Mouse (Mus musculus): ENCODE measurements around the gene Zfyve1. TPM values are rescaled to one million over a fixed set of nuclear protein-coding genes. Genes with fewer than 3 reads are reported as not detected.
A peak's percentile ranks its signal among the peaks of the same experiment; 100 is the strongest.
"Not testable (repeated sequence)": the region's sequence is repeated elsewhere in the genome, so short reads cannot be mapped to it uniquely, and the experiment has no call there.

The Zfyve1 gene
- polyA plus RNA-seq (2016; fragmentation: Nextera tagmentation; extraction: Ambion mirVana): 35.2 and 37.0 TPM in 2 replicates

- Histone ChIP-seq H3K9me3 (no peaks in the 10 kb centered on the region), H3K4me2 (replicated peaks) (peak within 1 kb of the TSS; percentile 78), H3K36me3 (peaks cover 25% of the 10 kb centered on the region), H3K27ac (replicated peaks) (peak within 1 kb of the TSS; percentile 94), H3K27me3 (no peaks in the 10 kb centered on the region), H3K4me3 (peak within 1 kb of the TSS; percentile 92), H3K9ac (replicated peaks) (peak within 1 kb of the TSS; percentile 98), H3K4me1 (peaks cover 24% of the 10 kb centered on the region)
- WGBS: under 1% methylated on average over 28 of the region's 28 CpGs
- peak; percentile 100 for ATAC-seq (ENCODE audit: low FRiP score, low read depth)
Observed at GRCm38 (mm10) chr12:83597025-83597501, at the start of gene Zfyve1. Gene Zfyve1 (minus strand): TSS chr12:83597222.

- H3K4me2 ChIP-seq (replicated peaks): no peak overlapping the region
- no peak overlapping the region for H3K27ac ChIP-seq (replicated peaks)
- 91% methylated on average over 1 of the region's 1 CpGs for WGBS
- no peak for ATAC-seq (ENCODE audit: low FRiP score, low read depth)
- no peak overlapping the region for H3K9ac ChIP-seq (replicated peaks)
- H3K27me3 ChIP-seq: no peaks in the 10 kb centered on the region
- peaks cover 55% of the 10 kb centered on the region for H3K36me3 ChIP-seq
- no peak overlapping the region for H3K4me3 ChIP-seq
- no peaks in the 10 kb centered on the region for H3K9me3 ChIP-seq
- no peaks in the 10 kb centered on the region for H3K4me1 ChIP-seq
Observed at GRCm38 (mm10) chr12:83643116-83643515, 46.1 kb upstream of the Zfyve1 start.

- Histone ChIP-seq H3K4me2 (replicated peaks) (no peak overlapping the region), H3K9ac (replicated peaks) (no peak overlapping the region), H3K27me3 (no peaks in the 10 kb centered on the region), H3K9me3 (no peaks in the 10 kb centered on the region), H3K4me1 (no peaks in the 10 kb centered on the region), H3K27ac (replicated peaks) (no peak overlapping the region), H3K36me3 (peaks cover 59% of the 10 kb centered on the region), H3K4me3 (no peak overlapping the region)
- no peak for ATAC-seq (ENCODE audit: low FRiP score, low read depth)
- 99% methylated on average over 2 of the region's 2 CpGs for WGBS
Observed at GRCm38 (mm10) chr12:83641233-83641632, 44.2 kb upstream of the Zfyve1 start.

GRCm38 (mm10) chr12:83633807-83634206, 36.8 kb upstream of the Zfyve1 start:
- no peak overlapping the region for H3K27ac ChIP-seq (replicated peaks)
- H3K9me3 ChIP-seq: no peaks in the 10 kb centered on the region
- no peak overlapping the region for H3K9ac ChIP-seq (replicated peaks)
- 51% methylated on average over 2 of the region's 2 CpGs for WGBS
- H3K4me3 ChIP-seq: peak overlapping the region; percentile 66; the same call in 1 of the 2 replicates
- H3K36me3 ChIP-seq: peaks cover 30% of the 10 kb centered on the region
- H3K4me2 ChIP-seq (replicated peaks): peak overlapping the region; percentile 66
- no peaks in the 10 kb centered on the region for H3K27me3 ChIP-seq
- no peak for ATAC-seq (ENCODE audit: low FRiP score, low read depth)
- H3K4me1 ChIP-seq: peaks cover 13% of the 10 kb centered on the region

- Histone ChIP-seq H3K4me2 (replicated peaks) (peak overlapping the region; percentile 66), H3K27me3 (no peaks in the 10 kb centered on the region), H3K27ac (replicated peaks) (peak overlapping the region; percentile 96), H3K9me3 (no peaks in the 10 kb centered on the region), H3K4me3 (peak overlapping the region; percentile 66), H3K4me1 (peaks cover 13% of the 10 kb centered on the region), H3K36me3 (peaks cover 24% of the 10 kb centered on the region), H3K9ac (replicated peaks) (peak overlapping the region; percentile 84)
- peak; percentile 70 for ATAC-seq (ENCODE audit: low FRiP score, low read depth)
- 2% methylated on average over 20 of the region's 20 CpGs for WGBS
Observed at GRCm38 (mm10) chr12:83632680-83633025, 35.6 kb upstream of the Zfyve1 start.

GRCm38 (mm10) chr12:83631743-83632679, 35.0 kb upstream of the Zfyve1 start:
- under 1% methylated on average over 58 of the region's 68 CpGs for WGBS
- no peaks in the 10 kb centered on the region for H3K27me3 ChIP-seq
- H3K9ac ChIP-seq (replicated peaks): peak overlapping the region; percentile 84
- ATAC-seq (ENCODE audit: low FRiP score, low read depth): peak; percentile 100
- peak overlapping the region; percentile 96 for H3K27ac ChIP-seq (replicated peaks)
- H3K4me3 ChIP-seq: peak overlapping the region; percentile 66
- peak overlapping the region; percentile 66 for H3K4me2 ChIP-seq (replicated peaks)
- no peaks in the 10 kb centered on the region for H3K9me3 ChIP-seq
- H3K36me3 ChIP-seq: peaks cover 18% of the 10 kb centered on the region
- H3K4me1 ChIP-seq: peaks cover 13% of the 10 kb centered on the region

GRCm38 (mm10) chr12:83630936-83631335, 33.9 kb upstream of the Zfyve1 start, which contains the start of gene Rbm25:
Gene Rbm25 (plus strand): TSS chr12:83631236.
- H3K27me3 ChIP-seq; H3K9me3 ChIP-seq; H3K36me3 ChIP-seq; ATAC-seq (ENCODE audit: low FRiP score, low read depth): not testable (repeated sequence)
- Histone ChIP-seq H3K4me2 (replicated peaks) (peak within 1 kb of the TSS; percentile 66), H3K4me3 (peak within 1 kb of the TSS; percentile 66), H3K27ac (replicated peaks) (peak within 1 kb of the TSS; percentile 96), H3K9ac (replicated peaks) (peak within 1 kb of the TSS; percentile 84), H3K4me1 (peaks cover 13% of the 10 kb centered on the region)
- no CpG with 5 or more reads among the region's 5 CpGs for whole genome bisulfite sequencing

GRCm38 (mm10) chr12:83624321-83624720, 27.3 kb upstream of the Zfyve1 start:
- no peaks in the 10 kb centered on the region for H3K36me3 ChIP-seq
- WGBS: 75% methylated on average over 1 of the region's 1 CpGs
- no peak for ATAC-seq (ENCODE audit: low FRiP score, low read depth)
- no peaks in the 10 kb centered on the region for H3K27me3 ChIP-seq
- H3K4me1 ChIP-seq: no peaks in the 10 kb centered on the region
- H3K27ac ChIP-seq (replicated peaks): no peak overlapping the region
- no peaks in the 10 kb centered on the region for H3K9me3 ChIP-seq
- H3K9ac ChIP-seq (replicated peaks): no peak overlapping the region
- H3K4me2 ChIP-seq (replicated peaks): no peak overlapping the region
- no peak overlapping the region for H3K4me3 ChIP-seq

- no peak overlapping the region for H3K9ac ChIP-seq (replicated peaks)
- no peaks in the 10 kb centered on the region for H3K27me3 ChIP-seq
- no peaks in the 10 kb centered on the region for H3K36me3 ChIP-seq
- H3K9me3 ChIP-seq: no peaks in the 10 kb centered on the region
- no peak for ATAC-seq (ENCODE audit: low FRiP score, low read depth)
- H3K27ac ChIP-seq (replicated peaks): no peak overlapping the region
- 85% methylated on average over 6 of the region's 6 CpGs for WGBS
- no peak overlapping the region for H3K4me2 ChIP-seq (replicated peaks)
- H3K4me3 ChIP-seq: no peak overlapping the region
- H3K4me1 ChIP-seq: no peaks in the 10 kb centered on the region
Observed at GRCm38 (mm10) chr12:83622031-83622755, 25.2 kb upstream of the Zfyve1 start.

- not testable (repeated sequence) for H3K4me1 ChIP-seq; H3K4me2 ChIP-seq (replicated peaks); H3K9ac ChIP-seq (replicated peaks); H3K4me3 ChIP-seq; H3K36me3 ChIP-seq; H3K9me3 ChIP-seq; ATAC-seq (ENCODE audit: low FRiP score, low read depth); H3K27me3 ChIP-seq; H3K27ac ChIP-seq (replicated peaks)
- WGBS: 58% methylated on average over 23 of the region's 23 CpGs
Observed at GRCm38 (mm10) chr12:83620694-83621093, 23.7 kb upstream of the Zfyve1 start.

- no peak overlapping the region for H3K4me3 ChIP-seq
- H3K27me3 ChIP-seq: no peaks in the 10 kb centered on the region
- H3K36me3 ChIP-seq: no peaks in the 10 kb centered on the region
- H3K4me2 ChIP-seq (replicated peaks): no peak overlapping the region
- no peaks in the 10 kb centered on the region for H3K4me1 ChIP-seq
- H3K9me3 ChIP-seq: no peaks in the 10 kb centered on the region
- no peak for ATAC-seq (ENCODE audit: low FRiP score, low read depth)
- no peak overlapping the region for H3K27ac ChIP-seq (replicated peaks)
- no peak overlapping the region for H3K9ac ChIP-seq (replicated peaks)
- WGBS: 78% methylated on average over 2 of the region's 2 CpGs
Observed at GRCm38 (mm10) chr12:83618981-83619380, 22.0 kb upstream of the Zfyve1 start.

GRCm38 (mm10) chr12:83617261-83617660, 20.2 kb upstream of the Zfyve1 start:
- Histone ChIP-seq H3K4me1 (no peaks in the 10 kb centered on the region), H3K27me3 (no peaks in the 10 kb centered on the region), H3K27ac (replicated peaks) (no peak overlapping the region), H3K9ac (replicated peaks) (no peak overlapping the region), H3K4me3 (no peak overlapping the region), H3K36me3 (no peaks in the 10 kb centered on the region), H3K4me2 (replicated peaks) (no peak overlapping the region), H3K9me3 (no peaks in the 10 kb centered on the region)
- WGBS: 98% methylated on average over 5 of the region's 5 CpGs
- ATAC-seq (ENCODE audit: low FRiP score, low read depth): no peak
